Mouse (Mus musculus) liver, embryonic 15.5 days (tissue): ENCODE data around the gene Rpe. TPM values are rescaled to one million over a fixed set of nuclear protein-coding genes. Genes with fewer than 3 reads are reported as not detected.
"Not testable (repeated sequence)": the region's sequence is repeated elsewhere in the genome, so short reads cannot be mapped to it uniquely, and the experiment has no call there.

Source experiments
- ATAC-seq: fragments of 200-750 bp; cut with Nextera tagmentation; 2 replicates; pipeline ENCODE4 v1.8.0; 2017; ENCODE audit warnings: moderate number of reproducible peaks, mild to moderate bottlenecking, moderate library complexity; ENCODE audit not compliant: insufficient read depth
- H3K27ac ChIP-seq: fragments of 300-500 bp; sonication (generic); replicated peaks from 2 replicates; pipeline ENCODE4 v1.5.1; 2015; ENCODE audit warnings: mild to moderate bottlenecking, inconsistent platforms
- H3K27me3 ChIP-seq: fragments of 300-500 bp; sonication (generic); 2 replicates; pipeline ENCODE4 v1.6.1; 2015; ENCODE audit warnings: mild to moderate bottlenecking, inconsistent platforms
- H3K36me3 ChIP-seq: fragments of 300-500 bp; sonication (generic); replicated peaks from 2 replicates; pipeline ENCODE4 v1.6.1; 2015; ENCODE audit warnings: moderate library complexity, mild to moderate bottlenecking, inconsistent platforms
- H3K4me1 ChIP-seq: fragments of 300-500 bp; sonication (generic); replicated peaks from 2 replicates; pipeline ENCODE4 v1.6.1; 2015; ENCODE audit warnings: inconsistent platforms
- H3K4me2 ChIP-seq: fragments of 300-500 bp; sonication (generic); 2 replicates; pipeline ENCODE4 v1.6.1; 2015; ENCODE audit warnings: moderate library complexity, mild to moderate bottlenecking, inconsistent platforms
- H3K4me3 ChIP-seq: fragments of 300-500 bp; sonication (generic); replicated peaks from 2 replicates; pipeline ENCODE4 v1.5.1; 2015; ENCODE audit warnings: mild to moderate bottlenecking, inconsistent platforms
- H3K9ac ChIP-seq: fragments of 300-500 bp; sonication (generic); 2 replicates; pipeline ENCODE4 v1.6.1; 2015; ENCODE audit warnings: moderate library complexity, mild to moderate bottlenecking, inconsistent platforms
- H3K9me3 ChIP-seq: fragments of 300-500 bp; sonication (generic); replicated peaks from 2 replicates; pipeline ENCODE4 v1.6.1; 2016; ENCODE audit warnings: inconsistent platforms
- WGBS: fragments of 180-500 bp; shearing (Covaris S2); methylation state at CpG from one replicate; pipeline ENCODE4 v1.1.7; 2015; ENCODE audit warnings: mixed read lengths; ENCODE audit not compliant: insufficient replicate concordance; 5-methylcytosine and 5-hydroxymethylcytosine counted together
- polyA plus RNA-seq: library from polyadenylated mRNA; unstranded; fragments of >200 nt; fragmentation: Nextera tagmentation; extraction: Ambion mirVana; gene quantifications from 2 replicates; pipeline ENCODE4 v1.2.1, GENCODE M21; 2015

Gene Rpe
- polyA plus RNA-seq, 1 experiment from 2014 or later, result 26.9 TPM

- no peak for ATAC-seq
- 11% methylated on average over 5 of the region's 5 CpGs for WGBS
Measured at GRCm38 (mm10) chr1:66694266-66694665, 6.4 kb upstream of the Rpe start.

GRCm38 (mm10) chr1:66695296-66695695 is 5.3 kb upstream of the Rpe start:
- H3K36me3 ChIP-seq, result no peaks in the 10 kb centered on the region
- no peak overlapping the region for H3K4me3 ChIP-seq
- ATAC-seq, result no peak
- H3K9me3 ChIP-seq, result no peaks in the 10 kb centered on the region
- peaks cover 3% of the 10 kb centered on the region; the same call in 1 of the 2 replicates for H3K4me1 ChIP-seq
- no peak overlapping the region for H3K4me2 ChIP-seq
- H3K9ac ChIP-seq, result no peak overlapping the region
- H3K27me3 ChIP-seq, result no peaks in the 10 kb centered on the region
- 56% methylated on average over 7 of the region's 7 CpGs for WGBS
- H3K27ac ChIP-seq, result no peak overlapping the region

More at GRCm38 (mm10) chr1:66694266-66694665, 6.4 kb upstream of the Rpe start:
- Histone ChIP-seq H3K4me3 (no peak overlapping the region), H3K27ac (no peak overlapping the region), H3K27me3 (no peaks in the 10 kb centered on the region), H3K9me3 (no peaks in the 10 kb centered on the region), H3K4me1 (no peaks in the 10 kb centered on the region), H3K36me3 (no peaks in the 10 kb centered on the region), H3K4me2 (no peak overlapping the region), H3K9ac (no peak overlapping the region)

GRCm38 (mm10) chr1:66699630-66700029 is 1.0 kb upstream of the Rpe start:
- peaks cover 34% of the 10 kb centered on the region for H3K4me1 ChIP-seq
- not testable (repeated sequence) for ATAC-seq, H3K9ac ChIP-seq, H3K4me3 ChIP-seq, H3K9me3 ChIP-seq, H3K27ac ChIP-seq, H3K36me3 ChIP-seq, H3K4me2 ChIP-seq, H3K27me3 ChIP-seq
- 80% methylated on average over 10 of the region's 10 CpGs for WGBS

- peak overlapping the region; percentile 83; the same call in 1 of the 2 replicates for H3K9ac ChIP-seq
- H3K27ac ChIP-seq, result no peak overlapping the region
- no peaks in the 10 kb centered on the region for H3K27me3 ChIP-seq
- H3K4me3 ChIP-seq, result peak overlapping the region; percentile 95
- H3K9me3 ChIP-seq, result no peaks in the 10 kb centered on the region
- peaks cover 34% of the 10 kb centered on the region for H3K4me1 ChIP-seq
- no peak for ATAC-seq
- H3K4me2 ChIP-seq, result peak overlapping the region; percentile 79
- 57% methylated on average over 5 of the region's 5 CpGs for WGBS
- peaks cover 7% of the 10 kb centered on the region; the same call in 1 of the 2 replicates for H3K36me3 ChIP-seq
Measured at GRCm38 (mm10) chr1:66700149-66700692, 410 bp upstream of the Rpe start.

- ATAC-seq, result no peak
- Histone ChIP-seq H3K36me3 (peaks cover 11% of the 10 kb centered on the region), H3K4me3 (peak overlapping the region; percentile 95), H3K27me3 (no peaks in the 10 kb centered on the region), H3K4me2 (peak overlapping the region; percentile 79), H3K9me3 (no peaks in the 10 kb centered on the region), H3K9ac (peak overlapping the region; percentile 83), H3K27ac (peak overlapping the region; percentile 81), H3K4me1 (peaks cover 34% of the 10 kb centered on the region)
- 16% methylated on average over 2 of the region's 2 CpGs for WGBS
Measured at GRCm38 (mm10) chr1:66701576-66701940, 927 bp downstream of the Rpe start.

DNA sequence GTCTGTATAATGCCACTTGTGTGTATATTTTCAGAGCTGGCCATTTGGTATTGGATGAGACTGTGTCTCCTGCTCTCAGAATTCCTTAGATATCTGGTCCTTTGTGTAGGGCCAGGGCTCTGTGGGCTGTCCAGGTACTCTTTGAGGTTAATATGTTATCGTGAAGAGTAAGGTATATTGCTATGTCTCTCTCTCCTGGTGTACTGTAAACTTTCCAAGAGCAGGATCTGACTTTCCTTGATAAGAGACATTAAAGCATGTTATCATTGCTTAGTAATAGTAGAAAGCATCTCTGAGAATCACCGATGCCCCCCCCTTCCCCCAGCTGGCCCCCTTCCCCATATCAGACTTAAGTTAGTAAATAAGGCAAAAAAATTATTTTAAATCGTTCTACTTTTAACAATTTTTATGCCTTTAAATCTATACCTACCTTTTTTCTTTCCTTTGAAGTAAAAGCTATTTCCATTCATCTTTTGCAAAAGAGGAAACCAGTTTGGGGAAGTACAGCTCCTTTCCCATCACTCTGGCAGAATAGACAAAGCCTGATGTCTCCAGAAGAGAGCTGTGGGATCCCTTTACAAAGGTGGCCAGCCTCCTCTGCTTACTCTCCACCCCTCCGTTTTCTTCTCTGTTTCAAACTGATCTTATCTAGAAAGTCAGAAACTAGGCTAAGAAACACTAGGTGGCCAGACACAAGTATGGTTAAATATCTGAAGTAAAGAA is 2.2 kb downstream of the Rpe start:
- Histone ChIP-seq H3K9me3 (no peaks in the 10 kb centered on the region), H3K4me1 (peaks cover 34% of the 10 kb centered on the region), H3K27me3 (no peaks in the 10 kb centered on the region), H3K4me3 (peak overlapping the region; percentile 95), H3K36me3 (peaks cover 16% of the 10 kb centered on the region), H3K9ac (no peak overlapping the region), H3K4me2 (peak overlapping the region; percentile 79), H3K27ac (0 out of 2 replicates have a peak overlapping the region, but pooled peaks have one; percentile 25)
- 16% methylated on average over 4 of the region's 4 CpGs for WGBS
- ATAC-seq, result no peak

GRCm38 (mm10) chr1:66704523-66704922 is 3.9 kb downstream of the Rpe start:
- ATAC-seq, result no peak
- Histone ChIP-seq H3K27ac (no peak overlapping the region), H3K9me3 (no peaks in the 10 kb centered on the region), H3K4me3 (no peak overlapping the region), H3K4me1 (peaks cover 34% of the 10 kb centered on the region), H3K4me2 (no peak overlapping the region), H3K27me3 (no peaks in the 10 kb centered on the region), H3K36me3 (peaks cover 29% of the 10 kb centered on the region), H3K9ac (no peak overlapping the region)
- WGBS, result 68% methylated on average over 6 of the region's 6 CpGs

- no peaks in the 10 kb centered on the region for H3K9me3 ChIP-seq
- 77% methylated on average over 3 of the region's 3 CpGs for WGBS
Measured at GRCm38 (mm10) chr1:66712859-66713258, 12.2 kb downstream of the Rpe start.

DNA sequence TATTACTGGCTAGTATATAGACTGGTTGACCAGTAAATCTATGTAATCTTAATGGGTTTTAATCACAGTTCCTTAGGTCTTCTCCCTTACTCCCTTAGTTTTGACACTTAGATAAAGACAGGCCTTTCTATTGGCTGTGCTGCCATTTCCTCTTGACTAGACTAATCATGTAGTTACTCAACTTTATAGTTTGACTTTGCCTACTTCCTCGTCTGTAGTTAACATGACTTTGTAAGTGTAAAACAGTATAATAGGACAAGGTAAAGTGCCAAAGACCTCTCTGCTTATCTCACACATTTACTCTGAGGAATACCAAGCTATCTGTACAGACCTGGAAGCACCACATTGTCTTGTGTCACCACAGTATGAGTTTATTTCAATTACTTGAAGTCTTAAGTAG is 29.9 kb downstream of the Rpe start:
- Histone ChIP-seq H3K4me2 (no peak overlapping the region), H3K9ac (no peak overlapping the region), H3K9me3 (no peaks in the 10 kb centered on the region), H3K4me1 (no peaks in the 10 kb centered on the region), H3K4me3 (no peak overlapping the region), H3K36me3 (peaks cover 15% of the 10 kb centered on the region; the same call in 1 of the 2 replicates), H3K27me3 (no peaks in the 10 kb centered on the region), H3K27ac (no peak overlapping the region)
- WGBS, result 42% methylated on average over 1 of the region's 1 CpGs
- ATAC-seq, result no peak

More at GRCm38 (mm10) chr1:66712859-66713258, 12.2 kb downstream of the Rpe start:
- H3K9ac ChIP-seq, result no peak overlapping the region
- no peak overlapping the region for H3K4me3 ChIP-seq
- no peaks in the 10 kb centered on the region for H3K4me1 ChIP-seq
- peaks cover 60% of the 10 kb centered on the region for H3K36me3 ChIP-seq
- H3K4me2 ChIP-seq, result no peak overlapping the region
- no peaks in the 10 kb centered on the region for H3K27me3 ChIP-seq
- H3K27ac ChIP-seq, result no peak overlapping the region
- ATAC-seq, result no peak

DNA sequence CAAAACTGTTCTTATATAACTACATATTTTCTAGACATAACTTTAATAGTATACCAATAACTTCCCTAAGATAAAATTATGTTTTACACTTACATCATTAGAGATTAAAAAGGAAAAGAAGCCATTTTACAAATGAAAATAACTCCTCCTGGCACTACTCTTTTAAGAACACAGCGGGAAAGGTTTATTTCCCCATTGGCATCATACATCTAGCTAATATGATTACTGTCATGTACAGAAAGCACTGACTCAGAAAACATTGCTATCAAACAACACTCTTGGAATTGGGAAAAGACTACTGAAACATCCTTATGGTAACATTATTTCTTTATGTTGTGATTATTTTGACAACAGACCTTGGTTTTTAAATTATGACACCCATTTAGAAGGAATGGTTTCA is 68.1 kb downstream of the Rpe start:
- Histone ChIP-seq H3K4me2 (no peak overlapping the region), H3K27me3 (no peaks in the 10 kb centered on the region), H3K27ac (no peak overlapping the region), H3K36me3 (peaks cover 11% of the 10 kb centered on the region; the same call in 1 of the 2 replicates), H3K9ac (no peak overlapping the region), H3K4me3 (no peak overlapping the region), H3K9me3 (no peaks in the 10 kb centered on the region), H3K4me1 (no peaks in the 10 kb centered on the region)
- no peak for ATAC-seq
- 73% methylated on average over 1 of the region's 1 CpGs for WGBS
